Mouse (Mus musculus) CD8-positive naive resting alpha-beta T cell, adult 2 months (primary cell): ENCODE measurements around the gene Pigv.
A peak's percentile ranks its signal among the peaks of the same experiment; 100 is the strongest.

Experiments used
- DNase-seq, 2 experiments: peaks; one replicate each; pipeline ENCODE4 v3.0.0; 2022; ENCODE audit warnings: low read depth in 2 of 2, low spot score in 2 of 2

Pigv gene

DNA sequence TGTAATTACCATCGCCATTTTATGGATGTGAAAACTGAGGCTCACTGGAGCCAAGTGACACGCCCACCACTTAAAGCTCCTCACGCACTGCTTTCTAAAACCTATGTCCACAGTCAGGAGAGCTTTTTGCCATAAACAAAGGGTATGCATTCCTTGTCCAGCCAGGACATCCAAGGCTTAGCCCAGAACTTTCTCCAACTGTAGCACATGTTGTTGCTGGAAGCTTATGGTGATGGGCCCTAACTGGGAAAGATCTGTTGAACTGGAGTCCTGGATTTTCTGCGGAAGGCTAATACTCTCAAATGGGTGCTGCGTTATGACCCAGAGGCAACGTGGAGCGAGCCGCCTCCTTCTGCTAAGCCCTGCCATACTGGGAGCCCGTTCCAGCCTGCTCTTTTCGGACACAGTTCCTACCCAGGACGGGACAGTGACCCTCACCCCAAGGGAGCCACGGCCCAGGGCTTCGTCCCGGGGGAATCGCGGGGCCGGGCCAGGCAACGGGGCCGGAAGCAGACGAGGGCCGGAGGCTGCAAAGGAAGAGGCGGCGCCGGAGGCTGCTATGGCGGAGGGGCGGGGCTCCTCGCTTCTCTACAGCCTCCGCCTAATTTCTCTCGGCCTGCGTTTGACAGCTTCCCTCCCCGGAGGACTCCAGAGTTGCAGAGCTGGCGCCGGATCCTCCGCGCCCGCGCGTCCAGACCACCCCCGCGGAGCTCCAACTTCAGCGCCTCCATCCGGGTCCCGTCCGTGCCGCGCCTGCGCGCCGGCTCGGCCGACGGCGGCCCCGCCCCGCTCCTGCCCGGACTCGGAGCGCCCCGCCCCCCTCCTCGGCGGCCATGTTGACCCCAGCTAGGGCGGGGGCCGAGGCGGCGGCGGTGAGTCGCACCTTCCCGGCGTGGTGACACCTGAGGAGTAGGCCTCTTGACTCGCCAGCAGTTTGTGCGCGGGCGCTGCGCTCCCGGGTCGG is at the start of gene Pigv:
Gene Pigv (minus strand): TSS at position 767 of the 964 bp plus-strand sequence.
- peak; percentile 88 to 91 for DNase-seq

DNA sequence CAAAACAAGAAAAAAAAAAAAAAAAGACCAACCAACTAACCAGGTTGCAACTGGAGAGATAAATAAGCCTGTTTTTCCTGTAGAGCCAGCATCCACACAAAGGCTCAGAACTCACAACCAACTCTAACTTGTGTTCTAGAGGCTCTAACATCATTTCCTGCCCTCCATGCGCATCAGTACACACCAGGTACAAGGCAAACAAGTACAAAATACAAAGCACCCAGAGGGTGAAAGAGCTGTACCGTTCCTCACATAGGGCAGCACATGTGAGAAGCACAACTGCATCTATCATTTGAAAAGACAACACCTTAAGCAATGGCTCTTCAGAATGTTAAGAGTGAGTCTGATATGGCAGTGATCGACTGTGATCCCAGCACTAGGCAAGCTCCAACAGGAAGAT is 47.3 kb upstream of the Pigv start:
- no peak for DNase-seq

DNA sequence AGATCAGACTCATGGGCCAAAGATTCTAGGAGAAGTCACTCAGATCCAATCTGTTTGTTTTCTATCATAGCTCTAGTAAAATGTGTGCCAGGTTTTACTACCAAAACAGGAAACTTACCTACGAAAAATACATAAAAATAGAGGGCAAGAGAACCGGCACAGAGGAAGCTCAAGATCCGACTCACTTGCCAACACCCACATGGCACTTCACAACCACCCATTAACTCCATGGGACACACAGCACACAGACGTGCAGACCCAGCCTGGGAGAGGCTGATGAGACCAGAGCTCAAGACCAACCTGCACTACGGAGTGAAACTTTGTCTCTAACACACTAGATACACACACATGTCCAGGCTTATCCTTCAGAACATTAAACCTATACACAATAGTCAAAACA is 40.3 kb upstream of the Pigv start:
- DNase-seq = no peak

DNA sequence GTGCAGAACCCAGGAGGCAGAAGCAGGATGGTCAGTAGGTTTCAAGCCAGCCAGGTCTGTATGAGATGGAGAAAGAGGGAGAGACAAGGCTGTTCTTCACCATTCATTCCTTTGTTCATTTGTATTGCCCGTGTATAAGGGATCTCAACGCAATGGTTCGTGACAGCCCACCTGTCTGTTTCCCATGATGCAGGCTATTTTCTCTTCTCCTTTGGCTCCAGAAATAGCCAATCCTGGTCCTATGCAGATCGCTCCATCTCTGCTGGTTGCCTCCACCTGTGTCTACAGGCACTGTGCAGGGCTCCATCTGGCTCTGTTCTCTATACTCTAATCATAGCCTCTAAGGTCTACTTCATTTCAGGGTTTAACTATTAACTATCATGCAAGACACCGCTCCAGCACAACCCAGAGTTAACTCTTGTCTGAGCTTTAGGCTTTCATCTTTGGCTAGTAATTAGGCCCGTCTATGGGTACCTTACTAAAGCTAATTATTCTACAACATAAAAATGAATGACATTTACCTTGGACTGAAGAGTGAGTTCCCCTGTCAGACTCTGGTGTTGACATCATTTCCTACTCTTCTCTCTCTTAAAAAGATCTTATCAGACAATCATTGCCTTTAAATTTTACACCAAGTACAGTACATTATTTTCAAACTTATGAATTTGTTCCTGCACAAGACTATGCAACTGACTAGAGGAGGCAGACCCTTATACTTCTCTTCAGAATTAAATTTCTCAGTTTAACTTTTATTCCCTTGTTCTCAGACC is 39.0 kb upstream of the Pigv start:
- DNase-seq = no peak

DNA sequence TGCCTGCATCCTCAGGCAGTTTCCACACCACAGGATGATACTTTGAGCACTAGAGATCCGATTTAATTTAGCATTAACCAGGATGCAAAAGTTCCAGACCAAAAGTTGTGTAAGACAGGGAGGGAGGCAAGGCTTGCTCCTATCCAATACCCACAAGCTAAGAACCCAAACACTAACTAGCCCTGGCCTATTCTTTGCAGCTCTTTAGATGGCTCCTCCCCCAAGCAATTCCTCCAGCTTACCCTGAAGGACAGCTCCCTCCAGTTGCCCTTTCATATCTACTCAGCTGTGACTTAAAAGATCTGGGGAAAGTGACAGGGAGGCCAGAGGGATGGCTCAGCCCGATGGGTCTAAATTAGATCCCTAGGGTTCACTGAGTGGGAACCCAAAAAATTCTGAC is 36.9 kb upstream of the Pigv start:
- no peak for DNase-seq

DNA sequence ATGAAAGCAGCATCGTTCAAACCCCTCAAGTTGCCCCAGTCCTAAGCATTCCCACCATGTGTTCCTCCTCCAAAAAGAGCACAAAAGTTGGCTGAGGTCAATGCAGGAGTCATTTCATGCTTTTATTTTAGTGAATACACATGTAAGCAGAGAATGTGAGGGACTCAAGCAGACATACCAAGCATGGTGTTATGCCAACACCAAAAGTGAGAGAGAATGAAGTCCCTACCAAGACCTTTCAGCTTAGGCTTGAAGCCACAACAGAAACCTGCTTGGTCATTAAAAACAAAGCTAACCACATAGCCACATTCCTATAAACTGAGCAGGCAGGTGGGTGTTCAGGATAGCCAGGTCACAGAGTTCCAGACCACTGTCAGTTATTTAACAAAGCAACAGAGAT is 35.0 kb upstream of the Pigv start:
- no peak for DNase-seq

DNA sequence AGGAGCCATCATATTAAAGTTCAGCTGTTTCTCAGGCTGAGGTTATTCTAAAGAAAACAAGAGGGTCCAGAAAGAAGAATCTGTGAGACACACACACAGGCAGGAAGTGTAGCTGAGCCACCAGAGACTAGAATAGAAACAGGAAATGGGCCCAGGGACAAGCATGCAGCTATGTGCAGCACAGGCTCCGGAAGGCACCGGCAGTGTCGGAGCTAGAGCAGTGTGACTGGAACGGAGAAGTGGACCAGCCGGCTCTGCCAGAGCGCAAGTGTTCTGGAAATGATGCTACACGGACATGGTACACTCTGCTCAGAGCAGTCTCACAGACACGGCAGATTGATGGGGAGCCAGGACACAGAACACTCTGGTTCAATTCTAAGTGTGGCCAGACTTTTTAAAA is 34.5 kb upstream of the Pigv start:
- peak; percentile 71 to 77 for DNase-seq

DNA sequence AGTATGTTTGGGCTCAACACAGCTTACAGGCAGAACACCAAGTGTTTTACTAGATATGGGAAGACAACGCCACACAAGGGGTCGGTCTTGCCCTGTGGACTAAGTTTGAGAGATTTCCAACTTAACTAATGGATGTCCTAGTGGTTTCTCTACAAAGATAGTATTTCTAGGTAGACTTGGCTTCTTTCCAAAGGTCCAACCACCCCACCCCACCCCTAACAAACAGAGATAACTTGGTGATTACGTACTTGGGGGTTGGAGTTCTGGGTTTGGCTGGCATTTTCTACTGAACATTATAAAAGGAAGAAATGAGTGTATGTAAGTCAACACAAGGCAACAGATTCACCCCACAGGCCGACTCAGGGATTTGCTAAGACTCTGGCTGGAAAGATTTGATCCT is 32.6 kb upstream of the Pigv start:
- DNase-seq = peak in 1 of 2 experiments; percentile 12

DNA sequence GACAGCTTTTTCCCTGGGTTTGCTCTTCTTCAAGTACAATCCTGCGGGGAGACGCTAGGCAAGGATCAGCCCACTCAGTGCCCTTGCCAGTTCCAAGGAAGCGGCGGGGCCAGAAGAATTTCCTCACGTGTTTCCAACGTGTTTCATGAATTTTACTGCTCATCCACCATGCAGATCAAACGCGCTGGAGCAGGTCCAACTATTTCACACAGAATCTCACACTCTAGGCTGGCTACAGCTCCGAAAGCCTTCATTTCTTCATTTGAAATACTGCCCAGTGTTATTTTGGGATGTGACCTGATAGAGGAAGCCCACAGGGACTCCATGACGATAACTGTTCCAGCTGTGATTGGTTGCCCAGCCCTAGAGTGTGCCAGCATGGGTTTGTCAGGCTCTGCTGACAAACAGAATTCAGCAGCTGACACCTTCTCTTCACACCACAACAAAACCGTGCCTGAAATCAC is 28.5 kb upstream of the Pigv start:
- DNase-seq = no peak

DNA sequence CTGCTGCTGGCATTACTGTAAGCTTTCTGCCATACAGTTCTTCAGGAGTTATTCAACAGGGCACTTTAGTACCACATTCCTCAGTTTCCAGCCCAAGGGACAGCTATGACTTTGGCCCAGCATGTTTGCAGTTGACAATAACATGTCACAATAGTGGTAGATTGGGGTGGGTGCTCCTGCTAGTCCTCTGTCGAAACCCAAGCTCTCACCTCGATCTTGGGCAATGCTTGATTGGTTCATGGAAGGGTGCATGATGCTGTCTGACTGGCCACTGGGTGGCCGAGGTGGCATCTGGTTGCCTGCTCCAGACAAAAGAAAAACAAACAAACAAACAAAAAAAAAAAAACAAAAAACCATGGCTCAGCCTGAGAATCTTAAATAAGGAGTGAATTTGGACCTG is 22.9 kb upstream of the Pigv start:
- DNase-seq = no peak

DNA sequence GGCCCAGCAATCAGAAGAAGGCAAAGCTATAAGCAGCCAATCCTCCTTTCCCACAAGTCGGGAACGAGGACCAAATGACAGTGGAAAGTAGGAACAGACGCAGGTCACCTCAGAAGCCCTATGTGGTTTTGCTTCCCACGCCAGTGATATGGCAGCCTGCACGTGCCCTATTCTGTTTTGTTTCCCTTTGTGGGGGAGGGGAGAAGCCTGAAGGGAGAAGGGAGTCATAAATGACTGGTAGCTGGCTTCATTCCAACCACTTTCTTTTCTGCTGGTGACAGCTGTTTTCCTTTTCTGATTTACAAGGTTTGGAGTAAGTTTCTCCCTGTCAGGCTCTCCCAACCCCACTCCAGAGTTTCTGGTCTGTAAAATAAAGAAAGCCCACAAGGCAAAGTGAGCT is 17.8 kb upstream of the Pigv start:
- no peak for DNase-seq

DNA sequence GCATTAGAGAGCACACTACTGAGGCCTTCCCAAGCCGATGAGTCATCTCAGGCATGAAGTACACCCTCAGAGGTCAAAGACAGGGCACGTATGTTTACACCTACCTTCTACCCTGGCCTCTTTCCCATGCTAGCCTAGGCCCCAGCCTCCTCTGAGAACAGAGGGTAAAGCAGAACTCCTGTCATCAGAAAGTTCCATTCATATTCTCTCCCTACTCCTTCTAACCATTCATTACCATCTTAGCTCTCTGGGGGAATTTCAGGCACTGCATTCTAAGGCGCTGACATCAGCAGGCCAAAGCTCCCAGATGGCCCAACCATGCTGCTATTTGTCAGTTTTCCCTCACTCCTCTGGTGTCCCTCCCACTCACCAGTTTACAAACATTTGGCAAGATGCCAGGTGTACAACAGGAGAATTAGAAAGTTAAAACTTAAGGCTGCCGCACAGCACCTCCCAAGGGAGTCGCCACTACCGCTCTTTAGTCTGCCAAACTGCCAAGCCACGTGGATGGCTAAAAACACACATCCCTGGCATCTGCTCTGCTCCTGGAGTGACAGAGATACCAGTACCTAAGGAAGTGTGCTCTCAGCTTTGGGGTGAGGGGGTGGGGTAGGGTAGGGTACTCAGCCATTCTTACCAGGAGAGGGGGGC is 16.1 kb upstream of the Pigv start:
- no peak for DNase-seq

DNA sequence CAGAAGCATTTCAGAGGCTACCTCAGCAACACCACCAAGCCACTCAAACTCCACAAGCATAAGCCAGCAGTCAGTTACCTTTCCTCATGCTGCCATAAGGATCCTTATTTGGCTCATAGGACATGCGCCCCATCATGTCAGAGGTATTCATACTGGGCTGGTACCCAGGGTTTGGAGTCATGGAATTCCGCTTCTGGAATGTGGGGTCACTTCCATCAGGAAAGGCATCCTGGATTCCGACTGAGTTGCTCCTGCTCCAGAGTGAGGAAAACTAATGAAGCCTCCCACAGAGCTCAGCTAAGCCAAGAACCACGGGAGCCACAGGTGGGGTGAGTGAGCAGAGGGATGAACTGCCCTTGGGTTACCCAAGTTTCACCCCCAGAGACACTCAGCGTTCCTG is 14.7 kb upstream of the Pigv start:
- no peak for DNase-seq

DNA sequence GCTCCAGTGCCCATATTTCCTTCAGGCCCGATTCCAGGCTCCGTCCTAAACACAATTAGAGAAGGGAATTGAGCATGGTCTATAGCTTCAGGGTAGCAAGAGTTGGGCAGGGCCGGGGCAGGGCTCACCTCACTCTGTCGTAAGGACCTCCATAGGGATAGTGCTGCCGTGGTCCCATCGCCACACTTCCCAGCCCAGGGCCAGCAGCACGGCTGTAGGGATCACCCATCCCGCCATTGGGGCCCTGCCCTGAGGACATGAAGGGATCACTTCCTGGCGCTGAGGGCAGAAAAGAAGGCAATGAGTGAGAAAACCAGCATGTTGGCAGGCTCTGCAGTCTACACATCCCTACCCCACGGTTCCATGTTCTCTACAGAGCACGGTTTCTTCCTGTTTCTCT is 14.1 kb upstream of the Pigv start:
- DNase-seq = no peak

DNA sequence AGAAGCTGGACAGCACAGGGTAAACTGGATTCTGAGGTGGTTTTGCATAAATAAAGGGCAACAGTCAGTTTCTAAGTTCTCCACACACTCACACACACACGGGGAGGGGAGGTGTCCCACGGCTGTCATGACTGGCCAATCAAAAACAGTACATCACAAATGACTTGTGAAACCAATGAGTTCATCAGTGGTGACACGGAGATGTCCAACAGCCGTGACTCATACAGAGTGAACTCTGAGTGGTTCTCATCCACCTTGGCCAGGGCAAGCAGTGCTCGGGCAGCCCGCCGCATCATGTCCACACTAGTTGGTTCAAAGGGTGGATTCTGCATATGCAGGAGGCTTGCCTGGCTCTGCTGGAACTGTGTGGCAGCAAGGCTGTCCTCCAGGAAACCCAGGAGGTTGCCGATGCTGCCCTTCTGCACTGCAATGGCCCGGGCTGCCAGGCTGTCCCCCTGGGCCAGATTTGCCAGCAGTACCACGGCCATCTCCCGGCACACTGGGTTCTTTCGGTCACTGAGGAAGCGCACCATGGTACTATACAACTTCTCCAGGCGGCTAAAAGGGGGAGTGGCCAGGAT is 7.8 kb upstream of the Pigv start:
- DNase-seq = no peak

DNA sequence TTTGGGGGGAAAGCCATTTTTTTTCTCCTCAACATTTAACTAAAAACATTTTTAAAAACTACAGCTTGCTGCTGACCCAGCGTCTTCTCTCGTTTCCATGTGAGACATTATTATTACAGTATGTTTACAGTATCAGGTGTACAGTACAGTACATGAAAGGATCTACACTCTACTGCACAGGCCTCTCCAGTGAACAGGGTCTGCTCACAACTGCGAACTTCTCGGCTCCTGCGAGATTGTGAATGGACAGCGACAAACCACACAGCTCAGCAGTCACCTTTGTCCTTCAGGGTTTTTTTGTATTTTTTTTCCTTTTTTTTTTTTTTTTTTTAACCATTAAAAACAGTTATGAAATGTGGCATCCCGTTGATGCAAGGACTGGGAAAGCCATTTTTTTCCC is 7.2 kb upstream of the Pigv start:
- no peak for DNase-seq

DNA sequence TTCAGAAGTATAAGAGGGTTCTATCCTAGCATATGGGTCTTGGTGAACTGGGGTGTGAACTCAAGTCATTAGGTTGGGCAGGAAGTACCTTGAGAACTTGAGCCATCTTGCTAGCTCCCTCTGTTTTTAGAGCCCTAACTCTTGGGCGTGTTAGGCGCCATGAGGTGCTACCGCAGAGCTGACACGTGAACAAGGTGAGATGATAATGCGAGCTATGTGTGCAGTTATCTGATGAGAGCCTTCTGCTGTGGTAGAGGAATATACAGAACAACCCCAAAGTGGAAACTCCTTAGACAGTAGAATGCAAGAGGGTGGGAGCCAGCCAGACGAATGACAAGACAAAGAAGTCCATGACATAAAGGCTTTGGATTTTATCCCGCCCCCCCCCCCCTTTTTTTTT is 4.8 kb upstream of the Pigv start:
- no peak for DNase-seq

DNA sequence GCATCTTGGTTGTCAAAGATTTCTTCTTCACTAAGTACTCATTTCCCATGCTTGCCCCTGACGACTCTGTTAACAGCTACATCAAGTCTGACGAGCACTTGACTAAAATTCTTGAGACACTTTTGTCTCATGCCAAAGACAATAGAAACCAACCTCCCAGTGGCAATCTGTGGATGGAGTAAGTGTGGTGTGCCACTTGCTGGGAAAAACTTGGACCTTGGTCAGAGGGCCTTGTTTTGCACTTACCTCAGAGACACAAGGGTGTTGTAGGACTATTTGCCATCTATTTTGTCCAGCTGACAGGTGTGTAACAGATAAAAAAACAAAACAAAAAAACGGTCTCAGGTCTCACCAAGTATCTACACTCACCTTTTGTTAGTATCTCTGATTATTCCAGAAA is 3.7 kb upstream of the Pigv start:
- no peak for DNase-seq

DNA sequence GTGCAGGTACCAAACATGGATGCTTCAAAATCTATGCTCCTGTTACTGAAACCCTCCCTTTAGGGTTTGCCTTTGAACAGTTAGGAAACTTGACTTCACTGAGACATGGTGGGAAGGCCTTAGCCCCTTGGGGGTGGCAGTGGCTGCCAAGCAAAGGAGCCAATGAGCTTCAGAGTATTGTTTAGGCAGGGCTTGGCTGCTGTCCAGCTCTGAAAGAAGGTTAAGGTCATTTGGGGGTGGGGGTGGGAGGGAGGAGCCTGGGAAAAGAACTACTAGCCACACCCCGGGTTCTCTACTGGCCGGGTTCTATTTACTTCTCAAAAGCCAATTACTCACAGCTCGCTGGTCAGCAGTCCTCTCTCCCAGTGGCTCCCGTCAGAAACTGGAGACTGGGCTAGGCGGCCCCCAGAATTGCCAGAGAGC is 3.2 kb upstream of the Pigv start:
- no peak for DNase-seq

DNA sequence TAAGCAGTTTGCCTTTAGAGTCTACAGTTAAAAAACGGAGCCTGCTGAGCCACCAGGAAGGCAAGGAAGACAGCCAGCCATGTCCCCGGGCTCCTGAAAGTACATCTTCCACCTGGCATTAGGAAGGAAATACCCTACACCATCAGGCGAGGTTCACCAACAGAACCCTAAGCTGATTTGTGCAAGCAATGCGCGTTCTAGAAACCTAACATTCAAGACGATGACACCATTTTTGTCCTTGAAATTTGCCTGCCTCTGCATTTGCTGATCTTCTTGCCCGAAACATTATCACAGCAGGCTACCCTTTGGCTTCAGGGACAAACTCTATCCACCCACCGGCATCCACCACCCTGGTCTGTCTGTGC is 1.9 kb upstream of the Pigv start:
- DNase-seq = no peak

DNA sequence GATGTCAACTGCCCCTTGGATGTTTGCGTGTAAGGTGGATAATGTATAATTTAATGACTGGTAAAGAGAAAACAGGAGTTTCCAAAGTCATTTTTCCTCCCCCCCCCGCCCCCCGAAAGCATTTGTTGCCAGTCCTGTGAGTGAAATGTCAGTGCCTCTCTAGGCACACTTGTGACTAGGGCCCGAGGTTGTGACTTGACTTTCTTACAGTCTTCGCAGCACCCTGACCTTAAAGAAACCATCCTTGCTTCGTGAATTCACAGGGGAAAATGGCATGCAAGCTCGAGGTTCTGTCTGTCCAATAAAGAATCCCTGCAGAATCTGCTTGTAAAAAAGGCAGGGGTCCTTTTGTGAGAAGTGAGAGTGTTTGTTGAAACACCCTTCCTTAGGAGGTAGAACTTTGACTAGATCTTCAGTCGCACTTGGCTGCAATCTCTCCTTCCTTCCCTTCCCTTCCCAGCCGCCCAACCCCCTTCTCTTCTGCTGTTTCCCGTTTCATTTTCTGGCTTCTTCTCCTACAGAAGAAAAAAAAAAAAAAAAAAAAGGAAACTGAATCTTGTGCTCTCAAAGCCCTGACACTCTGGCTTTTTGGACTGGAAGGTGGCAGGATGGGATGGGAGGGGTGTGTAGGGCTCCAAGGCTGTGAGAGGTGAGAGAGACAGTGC is 1.4 kb upstream of the Pigv start:
- DNase-seq = no peak
